Mouse (Mus musculus) forelimb bud, embryonic 11.5 days (tissue): ENCODE data around the gene Alg5.
"Not testable (repeated sequence)": the region's sequence is repeated elsewhere in the genome, so short reads cannot be mapped to it uniquely, and the experiment has no call there.

ENCODE experiments used
- DNase-seq: peaks from one replicate; pipeline ENCODE4 v3.0.0-alpha.2; 2012; ENCODE audit warnings: low read depth, low spot score

The Alg5 gene

GRCm38 (mm10) chr3:54735247-54736046, at the start of gene Alg5, which contains the start of gene Exosc8:
Gene Alg5 (plus strand): TSS chr3:54735539.
Gene Exosc8 (minus strand): TSS chr3:54735393.
- peak; percentile 74 for DNase-seq

GRCm38 (mm10) chr3:54687245-54687644, 48.1 kb upstream of the Alg5 start:
- no peak for DNase-seq

- no peak for DNase-seq
These were observed 46.2 kb upstream of the Alg5 start for GRCm38 (mm10) chr3:54689091-54689490.

GRCm38 (mm10) chr3:54692202-54693055, 42.9 kb upstream of the Alg5 start, which contains the start of gene Supt20:
Gene Supt20 (plus strand): TSS chr3:54692807.
- peak; percentile 94 for DNase-seq

GRCm38 (mm10) chr3:54693056-54693415, 42.3 kb upstream of the Alg5 start:
- DNase-seq = no peak

- no peak for DNase-seq
These were observed 35.5 kb upstream of the Alg5 start for GRCm38 (mm10) chr3:54699759-54700301.

GRCm38 (mm10) chr3:54704106-54704505, 31.2 kb upstream of the Alg5 start:
- DNase-seq = not testable (repeated sequence)

- no peak for DNase-seq
These were observed 26.4 kb upstream of the Alg5 start for GRCm38 (mm10) chr3:54708972-54709371.

GRCm38 (mm10) chr3:54714253-54714652, 21.1 kb upstream of the Alg5 start, which contains the start of gene Gm21958:
Gene Gm21958 (minus strand): TSS chr3:54714353.
- no peak for DNase-seq

GRCm38 (mm10) chr3:54715461-54715860, 19.9 kb upstream of the Alg5 start:
- DNase-seq = no peak

- DNase-seq = no peak
These were observed 18.0 kb upstream of the Alg5 start for GRCm38 (mm10) chr3:54717348-54717747.

GRCm38 (mm10) chr3:54718947-54719346, 16.4 kb upstream of the Alg5 start:
- no peak for DNase-seq

GRCm38 (mm10) chr3:54723741-54724500, 11.4 kb upstream of the Alg5 start:
- no peak for DNase-seq

GRCm38 (mm10) chr3:54725344-54725743, 10.0 kb upstream of the Alg5 start:
- no peak for DNase-seq

GRCm38 (mm10) chr3:54727588-54727987, 7.8 kb upstream of the Alg5 start:
- DNase-seq = no peak

- DNase-seq = no peak
These were observed 7.2 kb upstream of the Alg5 start for GRCm38 (mm10) chr3:54728100-54728499.

- no peak for DNase-seq
These were observed 3.7 kb upstream of the Alg5 start for GRCm38 (mm10) chr3:54731626-54732150.

- DNase-seq = no peak
These were observed 3.0 kb upstream of the Alg5 start for GRCm38 (mm10) chr3:54732371-54732770.

- DNase-seq = peak; percentile 93
These were observed 710 bp upstream of the Alg5 start for GRCm38 (mm10) chr3:54734411-54735246.
